Mouse (Mus musculus) erythroblast, embryonic 14.5 days (primary cell): ENCODE results near the gene Rab42.

Experiments used
- GATA1 ChIP-seq: IDR thresholded peaks from 2 replicates; pipeline ENCODE4 v1.6.1; 2012; ENCODE audit warnings: low read length, inconsistent platforms, mixed read lengths
- TAL1 ChIP-seq: IDR thresholded peaks from 3 replicates; pipeline ENCODE4 v1.6.1; 2012; ENCODE audit warnings: low read length, inconsistent platforms, mixed read lengths

DNA sequence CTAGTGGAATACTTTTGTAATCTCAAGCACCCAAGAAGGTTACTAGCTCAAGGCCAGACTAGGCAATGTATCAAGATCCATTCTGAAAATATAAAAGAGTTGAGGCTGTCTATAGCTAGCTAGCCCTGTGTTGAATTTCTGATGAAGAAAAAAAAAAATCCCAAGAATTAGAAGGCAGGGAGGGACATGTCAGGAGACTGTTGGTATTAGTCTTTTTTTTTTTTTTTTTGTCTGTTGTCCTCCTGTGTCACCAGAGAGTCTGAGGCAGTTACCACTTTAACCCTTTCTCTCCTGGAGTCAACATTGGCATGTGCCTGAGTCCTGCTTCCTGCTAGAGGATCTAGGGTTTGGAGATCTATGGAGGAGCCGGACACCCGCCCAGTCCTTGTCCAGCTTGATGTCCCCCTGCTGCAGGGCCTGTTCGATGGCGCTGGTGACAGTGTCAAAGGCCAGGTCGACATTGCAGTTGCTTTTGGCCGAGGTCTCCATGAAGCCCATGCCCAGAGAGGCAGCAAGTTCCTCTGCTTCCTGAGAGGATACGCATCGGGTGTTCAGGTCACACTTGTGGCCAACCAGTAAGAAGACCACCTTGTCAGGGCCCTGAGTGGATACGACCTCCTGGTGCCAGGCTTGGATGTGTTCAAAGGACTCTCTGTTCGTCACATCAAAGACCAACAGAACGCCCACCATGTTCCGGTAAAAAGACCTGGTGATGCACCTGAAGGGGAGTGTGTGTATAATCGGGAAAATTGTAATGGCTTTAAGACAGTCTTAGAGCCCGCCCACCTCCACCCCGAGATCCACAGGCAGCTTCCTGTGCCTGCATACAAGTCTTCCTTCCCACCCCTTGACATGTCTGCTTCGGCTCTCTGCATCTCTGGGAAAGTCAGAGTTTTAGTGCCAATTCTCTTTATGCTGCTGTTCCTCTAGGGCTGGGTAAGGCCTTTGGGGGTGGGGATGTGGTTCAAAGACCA is 933 bp downstream of the Rab42 start:
- no peak for TF ChIP-seq GATA1
- no peak for TF ChIP-seq TAL1
